Mouse (Mus musculus) erythroblast, embryonic 14.5 days (primary cell): Measurements from ENCODE around the gene Gm10338.
"Not testable (repeated sequence)": the region's sequence is repeated elsewhere in the genome, so short reads cannot be mapped to it uniquely, and the experiment has no call there.

ENCODE experiments used
- GATA1 ChIP-seq: IDR thresholded peaks from 2 replicates; pipeline ENCODE4 v1.6.1; 2012; ENCODE audit warnings: low read length, inconsistent platforms, mixed read lengths
- TAL1 ChIP-seq: IDR thresholded peaks from 3 replicates; pipeline ENCODE4 v1.6.1; 2012; ENCODE audit warnings: low read length, inconsistent platforms, mixed read lengths

GRCm38 (mm10) chr14:7643872-7644271 is 48.5 kb upstream of the Gm10338 start, which contains the start of gene Gm10128:
- not testable (repeated sequence) for TF ChIP-seq GATA1, TAL1
